Mouse (Mus musculus) macrophage (primary cell): ENCODE measurements at regions not wholly inside any gene's neighbourhood (a gene's known extent, or its start where the extent isn't known, plus 50 kb on each side); places are given as distances from the start of the nearest gene placed in this dataset.

ENCODE experiments used
- H3K27ac ChIP-seq: fragments of 350-480 bp; formaldehyde crosslinking; 2 replicates; pipeline ENCODE4 v1.9.0; 2021
- H3K36me3 ChIP-seq: fragments of 350-480 bp; formaldehyde crosslinking; 2 replicates; pipeline ENCODE4 v1.9.0; 2021; ENCODE audit errors: inconsistent target
- H3K4me3 ChIP-seq: fragments of 350-480 bp; formaldehyde crosslinking; 2 replicates; pipeline ENCODE4 v1.9.0; 2021; ENCODE audit errors: inconsistent target
- H3K79me2 ChIP-seq: fragments of 350-480 bp; formaldehyde crosslinking; 2 replicates; pipeline ENCODE4 v1.9.0; 2021; ENCODE audit errors: inconsistent target
- WGBS: methylation state at CpG from one replicate; pipeline ENCODE4 v1.1.7; 2026; ENCODE audit warnings: inconsistent platforms; ENCODE audit not compliant: missing documents; 5-methylcytosine and 5-hydroxymethylcytosine counted together

DNA sequence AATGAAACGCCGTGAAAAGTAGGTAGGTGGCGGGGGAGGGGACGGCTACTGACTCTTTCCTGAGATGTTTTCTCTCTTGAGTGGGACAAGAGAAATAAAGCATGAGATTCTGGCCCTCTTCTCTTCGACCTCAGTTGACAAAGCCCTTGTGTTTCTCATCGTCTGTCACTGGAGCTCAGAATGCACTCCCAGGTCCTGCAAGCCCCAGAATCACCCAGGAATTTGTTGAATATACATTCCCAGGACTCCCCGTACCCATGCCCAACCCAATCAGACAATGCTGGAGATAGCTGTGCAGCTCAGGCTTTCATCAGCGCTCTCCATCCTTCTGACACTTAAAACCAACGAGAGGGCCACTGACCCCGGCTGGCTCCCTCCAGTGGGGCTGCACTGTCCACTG is 422.9 kb downstream of the Wdr11 start:
- H3K36me3 ChIP-seq, result no peaks in the 10 kb centered on the region
- no peak overlapping the region for H3K4me3 ChIP-seq
- no peak overlapping the region for H3K27ac ChIP-seq
- 85% methylated on average over 10 of the region's 10 CpGs for WGBS
- no peaks in the 10 kb centered on the region for H3K79me2 ChIP-seq

DNA sequence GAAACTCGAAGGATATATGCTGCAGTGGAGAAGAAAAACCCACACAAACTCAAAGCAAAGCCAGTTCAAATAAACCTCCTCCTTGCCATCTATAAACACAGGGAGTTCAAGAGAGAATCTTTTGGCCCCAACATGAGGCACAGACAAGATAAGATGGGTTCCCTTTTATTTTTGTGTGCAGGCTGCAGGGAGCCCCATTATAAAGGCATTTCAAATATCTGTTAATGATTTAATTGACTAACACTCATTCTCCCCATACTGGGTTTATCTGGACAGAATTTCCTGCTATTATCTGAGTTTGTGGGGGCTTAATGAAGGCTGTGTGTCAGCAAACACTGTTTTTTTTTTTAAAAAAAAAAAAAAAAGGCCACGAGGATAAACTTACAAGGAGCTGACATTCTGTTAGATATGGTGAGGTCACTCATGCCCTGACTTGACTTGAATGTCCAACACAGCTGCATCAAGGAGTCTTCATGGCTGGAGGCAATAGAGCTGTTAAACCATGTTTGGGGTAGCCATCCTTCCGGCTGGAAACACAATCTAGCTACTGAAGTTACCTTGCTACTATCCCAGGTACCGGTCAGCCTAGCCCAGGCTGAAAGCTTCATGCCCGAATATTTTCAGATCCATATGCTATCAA is 423.8 kb downstream of the Wdr11 start:
- no peaks in the 10 kb centered on the region for H3K36me3 ChIP-seq
- H3K27ac ChIP-seq, result no peak overlapping the region
- WGBS, result 65% methylated on average over 5 of the region's 5 CpGs
- H3K4me3 ChIP-seq, result no peak overlapping the region
- no peaks in the 10 kb centered on the region for H3K79me2 ChIP-seq

DNA sequence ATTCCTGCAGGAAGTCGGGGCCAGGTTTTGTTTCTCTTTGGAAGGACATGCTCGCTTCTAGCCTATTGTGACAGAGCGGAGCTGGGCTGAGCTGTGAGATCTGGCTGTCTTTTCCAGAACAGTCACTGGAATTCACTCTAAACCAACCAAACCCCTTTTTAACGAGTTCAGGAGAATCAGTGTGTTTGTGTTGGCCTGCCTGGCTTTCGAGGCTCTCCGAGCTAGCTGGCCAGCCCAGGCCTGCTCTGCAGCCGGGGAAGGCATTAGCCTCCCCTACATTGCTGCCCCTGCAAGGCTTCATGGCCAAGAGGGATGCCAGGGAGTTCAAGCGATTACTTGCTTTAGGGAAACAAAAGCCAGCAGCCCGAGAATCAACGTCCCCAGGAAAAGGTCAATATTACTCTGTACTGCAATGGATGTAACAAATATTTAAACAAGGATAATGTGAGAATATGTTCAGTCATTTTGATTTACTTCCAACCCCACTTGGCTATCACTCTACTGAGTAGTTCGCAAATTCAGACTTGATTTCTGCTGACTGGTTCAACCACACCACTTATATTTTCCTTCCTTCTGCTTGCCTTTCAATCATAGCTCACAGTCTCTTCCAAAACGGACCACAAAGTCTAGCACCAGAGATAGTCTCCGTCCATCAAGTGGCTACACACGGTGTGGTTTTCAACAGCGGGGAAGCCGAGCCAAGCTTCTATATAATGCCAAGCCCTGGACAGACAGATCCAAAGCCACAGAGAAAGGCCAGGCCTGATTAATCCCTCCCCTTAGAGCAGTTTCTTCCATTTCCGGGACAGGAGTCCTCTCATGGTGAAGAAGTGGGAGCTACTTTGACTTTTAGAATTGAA is 424.6 kb downstream of the Wdr11 start:
- Histone ChIP-seq H3K79me2 (no peaks in the 10 kb centered on the region), H3K27ac (no peak overlapping the region), H3K4me3 (no peak overlapping the region), H3K36me3 (no peaks in the 10 kb centered on the region)
- WGBS, result 83% methylated on average over 17 of the region's 17 CpGs

DNA sequence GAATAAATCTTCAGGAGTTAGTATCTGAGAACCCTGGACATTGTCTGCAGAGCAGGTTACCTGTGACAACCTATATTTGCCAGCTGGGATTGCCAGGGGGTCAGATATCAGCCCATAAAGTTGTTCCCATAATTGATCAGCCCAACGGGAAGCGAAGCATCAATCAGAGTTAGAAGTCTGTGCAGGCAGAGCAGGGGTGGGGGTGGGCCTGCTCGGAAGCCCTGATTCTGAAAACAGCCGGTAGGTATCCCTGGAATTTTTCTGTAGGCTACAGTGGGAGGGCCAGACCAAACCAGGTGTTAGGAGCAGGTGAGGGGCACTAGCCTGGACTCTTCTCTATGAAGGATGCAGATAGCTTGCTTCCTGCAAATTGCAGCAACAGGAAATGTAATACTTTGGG is 427.2 kb downstream of the Wdr11 start:
- WGBS, result 69% methylated on average over 4 of the region's 4 CpGs
- Histone ChIP-seq H3K4me3 (no peak overlapping the region), H3K27ac (no peak overlapping the region), H3K36me3 (no peaks in the 10 kb centered on the region), H3K79me2 (no peaks in the 10 kb centered on the region)

DNA sequence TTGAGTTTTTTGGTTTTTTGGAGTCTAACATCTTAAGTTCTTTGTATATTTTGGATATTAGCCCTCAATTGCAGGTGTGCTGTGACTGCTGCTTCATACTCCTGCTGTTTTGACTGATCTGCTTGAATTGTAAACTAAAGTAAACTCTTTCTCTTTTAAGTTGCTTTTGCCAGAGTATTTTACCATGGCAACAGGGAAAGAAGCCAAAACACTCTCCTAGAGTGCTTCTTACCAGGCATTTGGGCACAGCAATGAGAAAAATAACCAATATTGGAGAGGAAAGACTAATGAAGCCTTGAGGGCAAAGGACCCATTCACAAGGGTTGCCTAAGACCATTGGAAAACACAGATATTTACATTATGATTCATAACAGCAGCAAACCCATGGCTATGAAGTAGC is 437.3 kb downstream of the Wdr11 start:
- H3K79me2 ChIP-seq, result no peaks in the 10 kb centered on the region
- no peaks in the 10 kb centered on the region for H3K36me3 ChIP-seq
- no peak overlapping the region for H3K4me3 ChIP-seq
- no peak overlapping the region for H3K27ac ChIP-seq

DNA sequence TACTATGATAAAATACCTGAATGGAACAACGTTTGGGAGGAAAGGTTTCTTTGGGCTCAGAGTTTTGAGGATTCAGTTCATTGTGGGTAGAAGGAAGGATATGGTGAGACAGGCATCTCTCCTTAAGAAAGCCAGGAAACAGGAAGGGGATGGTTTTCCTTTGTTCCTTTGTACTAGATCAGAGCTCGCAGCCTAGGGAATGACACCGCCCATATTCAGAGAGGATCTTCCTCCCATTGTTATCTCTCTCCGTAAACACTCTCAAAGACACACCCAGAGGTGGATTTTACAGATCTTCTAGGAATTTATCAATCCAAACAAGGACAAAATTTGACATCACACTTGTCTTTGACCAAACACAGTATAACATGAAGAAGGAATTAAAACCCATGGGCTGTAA is 439.0 kb downstream of the Wdr11 start:
- 66% methylated on average over 4 of the region's 4 CpGs for WGBS
- Histone ChIP-seq H3K4me3 (no peak overlapping the region), H3K36me3 (no peaks in the 10 kb centered on the region), H3K27ac (no peak overlapping the region), H3K79me2 (no peaks in the 10 kb centered on the region)

DNA sequence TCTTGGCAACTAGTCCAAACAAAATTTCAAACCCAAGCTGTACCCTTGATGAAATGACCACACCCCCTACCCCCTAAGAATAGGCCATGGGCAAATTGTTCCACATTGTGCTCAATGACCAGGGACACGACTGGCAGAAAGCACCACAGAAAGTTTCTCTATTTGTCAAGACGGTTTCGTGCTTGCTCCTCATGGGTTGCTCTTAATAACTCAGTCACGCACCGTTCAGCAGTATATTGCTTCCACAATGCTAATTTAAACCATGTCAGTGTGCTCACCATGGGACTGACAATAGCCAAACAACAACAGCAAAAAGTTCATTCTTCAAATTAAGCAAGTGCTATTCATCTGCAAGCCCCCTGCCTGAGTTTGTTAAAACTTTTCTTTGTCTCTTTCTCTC is 444.6 kb downstream of the Wdr11 start:
- H3K27ac ChIP-seq, result no peak overlapping the region
- H3K79me2 ChIP-seq, result no peaks in the 10 kb centered on the region
- H3K36me3 ChIP-seq, result no peaks in the 10 kb centered on the region
- no peak overlapping the region for H3K4me3 ChIP-seq
- 86% methylated on average over 5 of the region's 5 CpGs for WGBS

DNA sequence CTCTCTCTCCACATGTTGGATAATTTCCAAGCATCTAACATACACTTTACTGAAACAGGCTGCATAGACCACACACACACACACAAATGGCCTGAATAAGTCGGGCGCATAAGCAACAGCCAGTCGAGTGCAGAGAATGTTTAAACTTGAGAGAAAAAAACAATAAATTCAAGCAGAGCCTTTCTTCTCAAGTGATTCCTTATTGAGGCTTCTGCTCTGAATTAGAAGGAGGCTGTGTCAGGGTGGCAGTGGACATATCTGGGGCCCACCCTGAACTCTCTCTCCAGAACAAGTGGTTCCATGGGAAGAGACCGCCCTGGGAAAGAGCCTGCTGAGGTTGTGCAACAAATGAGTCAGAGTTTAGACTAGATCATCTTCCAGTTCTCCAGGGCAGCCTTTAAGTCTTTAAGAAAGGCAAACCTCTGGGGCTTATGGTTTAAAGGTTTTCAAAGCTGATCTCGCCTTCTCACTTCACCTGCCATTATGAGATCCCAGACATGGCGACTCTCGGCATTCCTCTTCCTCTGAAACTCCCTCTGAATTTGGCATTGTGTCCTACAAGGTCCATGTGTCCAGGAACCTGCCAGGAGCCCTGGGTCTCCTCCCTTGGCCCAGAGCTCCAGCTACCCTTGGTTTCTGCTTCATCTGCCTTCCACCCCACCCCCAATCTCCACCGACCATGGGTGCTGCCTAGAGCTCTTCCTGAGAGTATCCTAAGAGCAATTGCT is 445.3 kb downstream of the Wdr11 start:
- Histone ChIP-seq H3K4me3 (no peak overlapping the region), H3K79me2 (no peaks in the 10 kb centered on the region), H3K36me3 (no peaks in the 10 kb centered on the region), H3K27ac (no peak overlapping the region)
- 88% methylated on average over 8 of the region's 8 CpGs for WGBS

DNA sequence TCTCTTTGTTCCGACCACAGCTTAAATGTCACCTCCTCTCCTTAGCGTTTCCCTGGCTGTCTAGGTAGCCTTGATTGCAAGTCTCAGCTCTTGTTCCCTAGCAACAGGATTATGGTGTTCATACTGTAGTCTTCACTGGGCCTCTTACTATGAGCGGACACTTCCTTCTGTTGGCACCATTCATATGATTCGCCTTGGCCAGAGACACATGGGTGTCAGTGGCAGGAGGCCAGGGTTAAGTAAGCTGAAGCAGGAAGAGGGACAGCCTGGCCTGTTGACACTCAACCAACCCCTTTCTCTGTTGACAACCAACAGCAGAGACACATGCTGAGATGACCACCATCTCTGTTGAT is 445.9 kb downstream of the Wdr11 start:
- Histone ChIP-seq H3K36me3 (no peaks in the 10 kb centered on the region), H3K27ac (no peak overlapping the region), H3K79me2 (no peaks in the 10 kb centered on the region), H3K4me3 (no peak overlapping the region)
- WGBS, result 81% methylated on average over 4 of the region's 4 CpGs

DNA sequence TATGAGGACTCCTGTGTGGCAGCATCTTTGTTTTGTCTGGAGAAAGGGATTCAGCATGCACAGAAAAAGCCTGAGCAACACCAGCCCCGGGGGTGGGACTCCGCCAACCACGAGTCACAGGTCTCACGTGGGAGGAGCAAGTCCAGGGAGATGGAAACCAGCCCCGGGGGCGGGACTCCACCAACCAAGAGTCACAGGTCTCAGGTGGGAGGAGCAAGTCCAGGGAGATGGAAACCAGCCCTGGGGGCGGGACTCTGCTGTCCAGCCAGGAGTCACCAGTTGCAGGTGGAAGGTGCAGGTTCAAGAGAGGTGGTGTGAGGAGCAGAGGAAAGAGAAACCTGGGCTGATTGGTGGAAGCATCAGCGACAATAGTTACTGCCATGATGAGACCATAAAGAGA is 448.9 kb downstream of the Wdr11 start:
- Histone ChIP-seq H3K27ac (no peak overlapping the region), H3K36me3 (no peaks in the 10 kb centered on the region), H3K79me2 (no peaks in the 10 kb centered on the region), H3K4me3 (no peak overlapping the region)
- WGBS, result 79% methylated on average over 8 of the region's 8 CpGs

DNA sequence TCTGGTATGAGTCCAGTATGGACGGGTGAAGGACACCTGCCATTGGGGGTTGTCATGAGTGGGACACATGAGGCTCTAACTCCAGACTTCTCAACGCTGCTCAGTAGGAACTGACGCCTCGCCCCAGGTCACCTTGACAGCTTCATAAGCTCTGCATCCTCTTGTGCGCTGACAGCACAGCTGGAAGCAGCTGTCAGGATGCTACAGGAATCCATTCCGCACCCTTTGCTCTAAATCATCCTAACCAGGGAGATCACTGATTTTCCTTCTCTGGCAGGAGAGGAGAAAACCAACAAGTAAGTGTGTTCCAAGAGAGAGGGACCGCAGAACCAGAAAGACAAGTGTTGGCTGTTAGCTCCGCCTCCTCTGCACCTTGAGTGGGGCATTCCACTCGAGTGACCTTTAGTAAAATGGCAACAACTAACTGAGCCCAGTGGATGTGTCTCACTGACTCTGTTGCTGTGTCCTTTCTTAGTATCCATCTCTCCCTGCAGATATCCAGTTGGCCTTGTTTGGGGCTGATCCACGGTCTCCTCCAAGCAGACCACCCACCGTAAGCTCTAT is 449.8 kb downstream of the Wdr11 start:
- no peak overlapping the region for H3K4me3 ChIP-seq
- no peak overlapping the region for H3K27ac ChIP-seq
- 82% methylated on average over 10 of the region's 11 CpGs for WGBS
- H3K79me2 ChIP-seq, result no peaks in the 10 kb centered on the region
- H3K36me3 ChIP-seq, result no peaks in the 10 kb centered on the region

DNA sequence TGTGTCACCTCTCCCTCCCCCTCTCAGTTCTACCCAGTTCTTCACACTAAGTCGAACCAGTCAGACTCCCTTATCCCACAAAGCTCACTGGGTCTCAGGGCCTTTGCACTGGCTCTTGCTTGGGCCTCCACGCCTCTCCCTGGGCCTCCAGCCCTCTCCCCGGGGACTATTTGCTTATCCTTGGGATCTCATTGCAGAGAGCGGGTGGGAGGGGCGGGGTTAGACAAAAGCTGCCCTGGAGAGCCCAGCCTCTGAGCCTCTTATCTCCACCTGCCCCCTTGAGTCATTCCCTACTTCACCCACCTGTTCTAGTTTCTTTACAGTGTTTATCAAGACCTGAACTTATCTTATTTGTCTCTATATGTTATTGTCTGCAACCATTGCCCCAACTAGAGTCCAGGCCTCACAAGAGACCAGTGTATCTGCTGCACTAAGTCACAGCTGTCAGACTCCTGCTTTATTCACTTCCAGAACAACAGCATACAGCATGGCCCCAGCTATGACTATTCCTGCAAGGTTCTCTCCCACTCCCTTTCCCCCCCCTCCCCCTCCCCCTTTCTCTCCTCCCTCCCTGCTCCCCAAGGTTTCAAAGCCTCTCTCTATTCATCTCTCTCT is 450.7 kb downstream of the Wdr11 start:
- H3K79me2 ChIP-seq, result no peaks in the 10 kb centered on the region
- 81% methylated on average over 4 of the region's 5 CpGs for WGBS
- H3K4me3 ChIP-seq, result no peak overlapping the region
- no peak overlapping the region for H3K27ac ChIP-seq
- no peaks in the 10 kb centered on the region for H3K36me3 ChIP-seq

DNA sequence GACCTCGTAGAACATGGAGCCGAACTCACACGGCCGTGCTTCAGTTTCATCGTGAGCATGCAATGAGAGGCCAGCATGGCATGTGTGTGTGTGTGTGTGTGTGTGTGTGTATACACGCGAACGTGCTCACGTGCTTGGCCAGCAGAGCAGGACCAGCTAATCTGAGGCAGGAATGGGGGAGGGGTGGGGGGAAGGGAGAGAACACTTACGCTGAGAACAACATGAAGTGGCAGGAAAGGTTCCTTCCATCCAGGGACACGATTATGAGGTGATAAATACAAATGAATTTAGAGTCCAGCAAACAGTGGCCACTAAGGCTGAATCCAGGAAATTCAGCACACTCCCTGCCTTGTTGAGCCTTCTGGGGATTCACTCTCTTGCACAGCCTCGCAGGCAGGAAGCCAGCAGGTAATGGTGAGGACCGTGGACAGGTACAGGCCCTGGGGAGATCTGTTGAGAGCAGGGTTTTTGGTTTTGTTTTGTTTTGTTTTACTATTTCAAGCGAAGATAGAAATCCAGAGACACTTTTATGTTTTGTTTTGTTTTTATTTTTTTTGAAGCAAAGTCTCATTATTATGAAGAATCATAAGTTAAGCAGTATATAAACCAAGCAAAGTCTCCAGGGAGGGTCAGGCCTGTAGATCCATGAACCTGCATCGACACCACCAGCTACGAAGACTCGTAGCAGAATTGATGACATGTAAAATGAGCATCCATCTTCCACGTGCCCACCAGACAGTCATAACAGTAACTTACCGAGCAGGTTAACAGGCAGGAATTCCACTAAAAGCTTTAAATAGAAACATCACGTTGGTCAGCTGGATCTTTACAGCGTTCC is 452.0 kb downstream of the Wdr11 start:
- Histone ChIP-seq H3K36me3 (no peaks in the 10 kb centered on the region), H3K79me2 (no peaks in the 10 kb centered on the region), H3K27ac (no peak overlapping the region), H3K4me3 (no peak overlapping the region)
- 76% methylated on average over 21 of the region's 21 CpGs for WGBS

DNA sequence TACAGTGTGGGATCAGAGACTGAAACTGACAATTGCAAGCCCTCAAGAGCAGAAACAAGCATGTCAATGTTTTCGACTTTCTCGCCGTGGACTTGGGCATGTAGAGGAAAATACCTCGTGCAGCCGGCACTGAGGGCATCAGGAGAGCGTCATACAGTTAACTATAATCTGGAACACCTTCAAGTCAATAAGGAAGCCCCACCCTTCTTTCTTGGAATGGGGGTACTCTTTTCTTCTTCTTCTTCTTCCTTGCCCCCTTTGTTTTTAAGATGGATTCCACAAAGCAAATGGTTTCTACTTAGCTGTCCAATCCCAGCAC is 452.5 kb downstream of the Wdr11 start:
- 96% methylated on average over 6 of the region's 6 CpGs for WGBS
- no peak overlapping the region for H3K27ac ChIP-seq
- no peak overlapping the region for H3K4me3 ChIP-seq
- no peaks in the 10 kb centered on the region for H3K36me3 ChIP-seq
- H3K79me2 ChIP-seq, result no peaks in the 10 kb centered on the region
